ENCODE assay signal across 8 mouse cellular contexts in genomic region chr9:120933886-120934758, GRCm38 (mm10). TPM values are rescaled to one million over a fixed set of nuclear protein-coding genes. Genes with fewer than 3 reads are reported as not detected.
DNase-seq lines count a peak whose midpoint lies in the region; ATAC-seq lines count a peak whose summit lies in the region.

No protein-coding gene starts in this region.

- intact Hi-C loops in left cerebral cortex, postnatal 14 days (cut with DNase I) = loop anchor here (1.0 to 10.0 kb wide), 4 partner anchors 62 to 332 kb away; no protein-coding TSS in a partner anchor

- H3K36me3 ChIP-seq in forebrain, embryonic 14.5 days (ENCODE audit: control insufficient read depth, insufficient read depth, low read length) = no peaks in the 10 kb centered on the region
- H3K36me3 ChIP-seq in hindbrain, embryonic 10.5 days = peaks cover 14% of the 10 kb centered on the region
- 0 out of 2 replicates have a peak, but pooled peaks cover 3% of the 10 kb centered on the region for H3K36me3 ChIP-seq in midbrain, embryonic 11.5 days (ENCODE audit: control insufficient read depth, insufficient read depth, low read length)
- H3K36me3 ChIP-seq in stomach, embryonic 16.5 days (ENCODE audit: control insufficient read depth, insufficient read depth, low read length) = no peaks in the 10 kb centered on the region

- H3K4me2 ChIP-seq in forebrain, embryonic 14.5 days (ENCODE audit: low read length) = peak overlapping the region; percentile 84
- peak overlapping the region; percentile 91 for H3K4me2 ChIP-seq in midbrain, embryonic 11.5 days
- H3K4me2 ChIP-seq in stomach, embryonic 16.5 days (ENCODE audit: low read depth, low read length) = peak overlapping the region; percentile 87

- H3K27ac ChIP-seq in forebrain, embryonic 14.5 days (ENCODE audit: low read depth, low read length) = peak overlapping the region; percentile 95
- H3K27ac ChIP-seq in hindbrain, embryonic 10.5 days = peak overlapping the region; percentile 97
- H3K27ac ChIP-seq in midbrain, embryonic 11.5 days (ENCODE audit: low read depth, low read length) = peak overlapping the region; percentile 89
- peak overlapping the region; percentile 96 for H3K27ac ChIP-seq in stomach, embryonic 16.5 days (ENCODE audit: low read length)

- WGBS in forebrain, embryonic 14.5 days = under 1% methylated on average over 55 of the region's 57 CpGs
- under 1% methylated on average over 57 of the region's 57 CpGs for WGBS in hindbrain, embryonic 10.5 days
- WGBS in midbrain, embryonic 11.5 days = under 1% methylated on average over 53 of the region's 57 CpGs
- 1% methylated on average over 56 of the region's 57 CpGs for WGBS in stomach, embryonic 16.5 days

- peak overlapping the region; percentile 88 for H3K4me3 ChIP-seq in forebrain, embryonic 14.5 days (ENCODE audit: low read depth, low read length)
- H3K4me3 ChIP-seq in hindbrain, embryonic 10.5 days = peak overlapping the region; percentile 76
- peak overlapping the region; percentile 95 for H3K4me3 ChIP-seq in midbrain, embryonic 11.5 days (ENCODE audit: low read depth, low read length)
- peak overlapping the region; percentile 94 for H3K4me3 ChIP-seq in stomach, embryonic 16.5 days (replicated peaks; ENCODE audit: low read length)

- DNase-seq in layer of hippocampus, adult 11-12 months (ENCODE audit: low spot score) = peak; percentile 29
- DNase-seq in layer of hippocampus, adult 9-10 months (ENCODE audit: low spot score) = no peak
- DNase-seq in c-Kit-negative CD71-positive TER-119-positive erythroid progenitor cells, embryonic 14.5 days (ENCODE audit: low read depth, low spot score) = peak; percentile 33
- DNase-seq in forebrain, embryonic 14.5 days (ENCODE audit: low spot score) = peak; percentile 70
- peak; percentile 82 for DNase-seq in hindbrain, embryonic 10.5 days (ENCODE audit: low spot score)
- peak; percentile 38 to 58 for DNase-seq in left cerebral cortex, postnatal 14 days (ENCODE audit: low spot score in 2 of 2)
- peak; percentile 98 for DNase-seq in midbrain, embryonic 11.5 days (ENCODE audit: low spot score, missing footprints)

- peaks cover 39% of the 10 kb centered on the region for H3K4me1 ChIP-seq in forebrain, embryonic 14.5 days (ENCODE audit: control insufficient read depth, insufficient read depth, low read length)
- peaks cover 56% of the 10 kb centered on the region for H3K4me1 ChIP-seq in hindbrain, embryonic 10.5 days (replicated peaks)
- H3K4me1 ChIP-seq in midbrain, embryonic 11.5 days (ENCODE audit: control insufficient read depth, insufficient read depth, low read length) = peaks cover 46% of the 10 kb centered on the region
- peaks cover 37% of the 10 kb centered on the region for H3K4me1 ChIP-seq in stomach, embryonic 16.5 days (ENCODE audit: control insufficient read depth, insufficient read depth, low read length)

- peak; percentile 43 for ATAC-seq in forebrain, embryonic 14.5 days
- ATAC-seq in midbrain, embryonic 11.5 days (ENCODE audit: low FRiP score) = peak; percentile 74
- peak; percentile 30; the same call in 1 of the 2 replicates for ATAC-seq in stomach, embryonic 16.5 days (ENCODE audit: insufficient read depth, low FRiP score)

- no peaks in the 10 kb centered on the region for H3K27me3 ChIP-seq in forebrain, embryonic 14.5 days (replicated peaks; ENCODE audit: control insufficient read depth, insufficient read depth, low read length)
- H3K27me3 ChIP-seq in hindbrain, embryonic 10.5 days (ENCODE audit: insufficient read depth, poor library complexity, severe bottlenecking) = no peaks in the 10 kb centered on the region
- H3K27me3 ChIP-seq in midbrain, embryonic 11.5 days (ENCODE audit: control insufficient read depth, insufficient read depth, low read length) = no peaks in the 10 kb centered on the region
- H3K27me3 ChIP-seq in stomach, embryonic 16.5 days (ENCODE audit: control insufficient read depth, insufficient read depth, low read length) = no peaks in the 10 kb centered on the region

- H3K9ac ChIP-seq in forebrain, embryonic 14.5 days (ENCODE audit: low read length) = peak overlapping the region; percentile 92
- peak overlapping the region; percentile 85 for H3K9ac ChIP-seq in midbrain, embryonic 11.5 days (ENCODE audit: low read length)
- H3K9ac ChIP-seq in stomach, embryonic 16.5 days (ENCODE audit: low read length) = peak overlapping the region; percentile 99

- no peaks in the 10 kb centered on the region for H3K9me3 ChIP-seq in forebrain, embryonic 14.5 days (replicated peaks; ENCODE audit: control insufficient read depth, low read length)
- no peaks in the 10 kb centered on the region for H3K9me3 ChIP-seq in hindbrain, embryonic 10.5 days
- no peaks in the 10 kb centered on the region for H3K9me3 ChIP-seq in midbrain, embryonic 11.5 days (ENCODE audit: control insufficient read depth, low read length)
- no peaks in the 10 kb centered on the region for H3K9me3 ChIP-seq in stomach, embryonic 16.5 days (replicated peaks; ENCODE audit: control insufficient read depth, low read length)

RNA-seq across cellular contexts. Expression of gene Ctnnb1, which starts 5.1 kb away (rescaled TPM):
- 788 and 853 TPM in 2 replicates for polyA plus RNA-seq in forebrain, embryonic 14.5 days (2014; fragmentation: Nextera tagmentation; extraction: Ambion mirVana)
- 496 and 622 TPM in 2 replicates for polyA plus RNA-seq in hindbrain, embryonic 10.5 days (2016; fragmentation: Nextera tagmentation; extraction: Ambion mirVana)
- 100 to 1,000 TPM; 615 to 674 TPM for total RNA-seq in left cerebral cortex, postnatal 14 days (2021)
- 999 and 1,044 TPM in 2 replicates for polyA plus RNA-seq in midbrain, embryonic 11.5 days (2014; fragmentation: Nextera tagmentation; extraction: Ambion mirVana)
- polyA plus RNA-seq in stomach, embryonic 16.5 days (2015; fragmentation: Nextera tagmentation; extraction: Ambion mirVana) = 486 and 539 TPM in 2 replicates
